Mouse (Mus musculus) heart, embryonic 13.5 days (tissue): ENCODE results near the gene Ncam1. TPM values are rescaled to one million over a fixed set of nuclear protein-coding genes. Genes with fewer than 3 reads are reported as not detected.

Source experiments
- ATAC-seq: fragments of 200-750 bp; cut with Nextera tagmentation; 2 replicates; pipeline ENCODE4 v1.8.0; 2017; ENCODE audit warnings: moderate TSS enrichment; ENCODE audit not compliant: insufficient number of reproducible peaks, low FRiP score, low TSS enrichment; ENCODE audit errors: extremely low read depth
- H3K27ac ChIP-seq: fragments of 300-500 bp; sonication (generic); replicated peaks from 2 replicates; pipeline ENCODE4 v1.5.1; 2015; ENCODE audit warnings: moderate library complexity, mild to moderate bottlenecking, inconsistent platforms
- H3K27me3 ChIP-seq: fragments of 300-500 bp; sonication (generic); replicated peaks from 2 replicates; pipeline ENCODE4 v1.6.1; 2015; ENCODE audit warnings: mild to moderate bottlenecking, inconsistent platforms
- H3K36me3 ChIP-seq: fragments of 300-500 bp; sonication (generic); 2 replicates; pipeline ENCODE4 v1.6.1; 2015; ENCODE audit warnings: mild to moderate bottlenecking, inconsistent platforms
- H3K4me1 ChIP-seq: fragments of 300-500 bp; sonication (generic); 2 replicates; pipeline ENCODE4 v1.6.1; 2015; ENCODE audit warnings: inconsistent platforms
- H3K4me2 ChIP-seq: fragments of 300-500 bp; sonication (generic); 2 replicates; pipeline ENCODE4 v1.6.1; 2015; ENCODE audit warnings: inconsistent platforms, mild to moderate bottlenecking, moderate library complexity
- H3K4me3 ChIP-seq: fragments of 300-500 bp; sonication (generic); 2 replicates; pipeline ENCODE4 v1.5.1; 2015; ENCODE audit warnings: moderate library complexity, mild to moderate bottlenecking, inconsistent platforms
- H3K9ac ChIP-seq: fragments of 300-500 bp; sonication (generic); 2 replicates; pipeline ENCODE4 v1.6.1; 2015; ENCODE audit warnings: inconsistent platforms, mild to moderate bottlenecking, moderate library complexity
- H3K9me3 ChIP-seq: fragments of 300-500 bp; sonication (generic); 2 replicates; pipeline ENCODE4 v1.6.1; 2016; ENCODE audit warnings: inconsistent platforms
- WGBS: fragments of 180-500 bp; shearing (Covaris S2); methylation state at CpG from one replicate; pipeline ENCODE4 v1.1.7; 2015; ENCODE audit warnings: mixed read lengths; 5-methylcytosine and 5-hydroxymethylcytosine counted together
- polyA plus RNA-seq: library from polyadenylated mRNA; unstranded; fragments of >200 nt; fragmentation: Nextera tagmentation; extraction: Ambion mirVana; gene quantifications from 2 replicates; pipeline ENCODE4 v1.2.1, GENCODE M21; 2015

Gene Ncam1
- polyA plus RNA-seq, 1 experiment from 2014 or later, result 74.7 TPM

GRCm38 (mm10) chr9:49452396-49452795 lies 346.3 kb downstream of the Ncam1 start:
- H3K4me3 ChIP-seq, result no peak overlapping the region
- H3K9ac ChIP-seq, result no peak overlapping the region
- no peak for ATAC-seq
- no peaks in the 10 kb centered on the region for H3K4me1 ChIP-seq
- H3K27me3 ChIP-seq, result no peaks in the 10 kb centered on the region
- H3K9me3 ChIP-seq, result no peaks in the 10 kb centered on the region
- H3K27ac ChIP-seq, result no peak overlapping the region
- 72% methylated on average over 1 of the region's 1 CpGs for WGBS
- no peak overlapping the region for H3K4me2 ChIP-seq
- H3K36me3 ChIP-seq, result no peaks in the 10 kb centered on the region
